26 mouse cellular contexts compared by ENCODE assay signal in the genomic region with DNA sequence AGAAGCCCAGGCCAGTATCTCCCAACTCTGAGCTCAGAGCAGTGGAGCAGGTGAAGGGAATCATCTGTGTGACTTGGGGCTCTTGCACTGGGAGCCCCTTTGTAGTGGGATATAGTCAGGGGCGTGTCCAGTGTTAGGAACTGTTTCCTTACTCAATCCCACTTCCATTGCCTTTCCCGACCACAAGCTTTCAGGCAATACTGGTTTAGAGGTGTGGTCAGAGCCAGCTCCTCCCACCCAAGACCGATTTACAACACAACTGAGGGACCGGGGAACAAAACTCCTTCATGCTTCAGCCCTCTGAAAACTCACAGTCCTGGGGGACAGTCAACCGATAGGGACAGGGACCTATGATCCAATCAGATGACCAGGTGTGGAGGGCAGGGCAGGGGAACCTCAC. TPM values are rescaled to one million over a fixed set of nuclear protein-coding genes. Genes with fewer than 3 reads are reported as not detected.
A peak's percentile ranks its signal among the peaks of the same experiment; 100 is the strongest.
DNase-seq lines count a peak whose midpoint lies in the region; ATAC-seq and TF ChIP-seq lines count a peak whose summit lies in the region.
"Had no signal": no experiment of that assay in that cellular context is flagged by ENCODE, and none has a peak within 500 bp of the region (broad histone marks: within the 10 kb centered on the region; RNA-seq: fewer than 3 reads in every experiment).

No protein-coding gene starts in this region.

- no peaks in the 10 kb centered on the region for H3K27me3 ChIP-seq in hindbrain, embryonic 13.5 days
- H3K27me3 ChIP-seq in hindbrain, embryonic 16.5 days (replicated peaks; ENCODE audit: control insufficient read depth, insufficient read depth, low read length): no peaks in the 10 kb centered on the region
- H3K27me3 ChIP-seq in E14TG2a.4 (ENCODE audit: insufficient read depth, low read length): no peaks in the 10 kb centered on the region
- no peaks in the 10 kb centered on the region for H3K27me3 ChIP-seq in heart, adult 2 months (ENCODE audit: control insufficient read depth, insufficient read depth, low read length)
- no peaks in the 10 kb centered on the region for H3K27me3 ChIP-seq in liver, postnatal 0 days (ENCODE audit: insufficient read depth, low read length)
- H3K27me3 ChIP-seq: CH12.LX; embryonic facial prominence, embryonic 13.5 days; embryonic facial prominence, embryonic 15.5 days; forebrain, embryonic 12.5 days had no signal

- no peak for TF ChIP-seq EP300 in heart, adult 2 months (IDR thresholded peaks at IDR 0.05; ENCODE audit: insufficient read depth, low read depth, low read length)
- no peak for TF ChIP-seq EP300 in liver, postnatal 0 days (IDR thresholded peaks at IDR 0.05; ENCODE audit: low read depth)

- peaks cover 19% of the 10 kb centered on the region for H3K4me1 ChIP-seq in hindbrain, embryonic 13.5 days (replicated peaks)
- H3K4me1 ChIP-seq in hindbrain, embryonic 16.5 days (ENCODE audit: control insufficient read depth, insufficient read depth, low read depth, low read length): no peaks in the 10 kb centered on the region
- H3K4me1 ChIP-seq in E14TG2a.4 (replicated peaks; ENCODE audit: low read depth, low read length) (peaks cover 65% of the 10 kb centered on the region), ES-E14 (ENCODE audit: control insufficient read depth in 2 of 2, insufficient read depth in 2 of 2, low read length in 2 of 2, poor library complexity in 1 of 2) (peaks cover 5 to 27% of the 10 kb centered on the region in 2 experiments; a peak in 3 of 4 replicates)
- no peaks in the 10 kb centered on the region for H3K4me1 ChIP-seq in heart, adult 2 months (ENCODE audit: control insufficient read depth, insufficient read depth, low read length)
- H3K4me1 ChIP-seq in liver, postnatal 0 days (ENCODE audit: insufficient read depth): no peaks in the 10 kb centered on the region
- H3K4me1 ChIP-seq: embryonic facial prominence, embryonic 13.5 days; embryonic facial prominence, embryonic 15.5 days had no signal

- no peak for DNase-seq in ES-E14 (ENCODE audit: low read depth, low spot score)
- DNase-seq in ZHBTc4 (ENCODE audit: low read depth, low spot score): peak; percentile 71
- no peak for DNase-seq in heart, adult 2 months
- no peak for DNase-seq in liver, postnatal 0 days
- DNase-seq: adrenal gland, adult 2 months; adrenal gland, postnatal 10 days; adrenal gland, postnatal 25 days; B cell, adult 2 months; cerebellum, adult 11 months; cerebellum, adult 18-20 months; cerebellum, adult 9-10 months; cerebellum, postnatal 10 days; cerebellum, postnatal 25 days; embryo, embryonic 11 days had no signal

- in situ Hi-C loops in ES-E14 (cut with MboI; ENCODE audit: low sequenced_read_pairs in 2 of 2, unreplicated experiment in 2 of 2): no loop called here

- WGBS in hindbrain, embryonic 13.5 days: 85% methylated on average over 5 of the region's 5 CpGs
- WGBS in hindbrain, embryonic 16.5 days: 82% methylated on average over 5 of the region's 5 CpGs
- 85% methylated on average over 5 of the region's 5 CpGs for WGBS in heart, adult 2 months
- 79% methylated on average over 5 of the region's 5 CpGs for WGBS in liver, postnatal 0 days (ENCODE audit: insufficient replicate concordance)

- no peak overlapping the region for H3K4me2 ChIP-seq in hindbrain, embryonic 13.5 days
- H3K4me2 ChIP-seq in hindbrain, embryonic 16.5 days (ENCODE audit: low read length): no peak overlapping the region
- no peak overlapping the region for H3K4me2 ChIP-seq in liver, postnatal 0 days (ENCODE audit: low read depth, low read length)
- H3K4me2 ChIP-seq: embryonic facial prominence, embryonic 13.5 days; embryonic facial prominence, embryonic 15.5 days; forebrain, embryonic 12.5 days had no signal

- H3K9me3 ChIP-seq in hindbrain, embryonic 13.5 days: no peaks in the 10 kb centered on the region
- H3K9me3 ChIP-seq in hindbrain, embryonic 16.5 days (ENCODE audit: control insufficient read depth, low read length): no peaks in the 10 kb centered on the region
- peaks cover 39% of the 10 kb centered on the region for H3K9me3 ChIP-seq in E14TG2a.4 (ENCODE audit: low read length)
- no peaks in the 10 kb centered on the region for H3K9me3 ChIP-seq in ES-E14 (ENCODE audit: control insufficient read depth, insufficient read depth, low read depth, low read length)
- H3K9me3 ChIP-seq in liver, postnatal 0 days (ENCODE audit: low read length): no peaks in the 10 kb centered on the region
- H3K9me3 ChIP-seq: embryonic facial prominence, embryonic 13.5 days; embryonic facial prominence, embryonic 15.5 days; forebrain, embryonic 12.5 days had no signal

- no peaks in the 10 kb centered on the region for H3K79me2 ChIP-seq in heart, adult 2 months (replicated peaks; ENCODE audit: control insufficient read depth, insufficient read depth, low read length)

- H3K9ac ChIP-seq in hindbrain, embryonic 13.5 days: no peak overlapping the region
- no peak overlapping the region for H3K9ac ChIP-seq in hindbrain, embryonic 16.5 days (ENCODE audit: low read depth, low read length)
- 0 out of 2 replicates have a peak overlapping the region, but pooled peaks have one; percentile 21 for H3K9ac ChIP-seq in ES-E14 (ENCODE audit: insufficient read depth, low read depth, low read length, poor library complexity, severe bottlenecking)
- H3K9ac ChIP-seq in heart, adult 2 months (ENCODE audit: low read depth, low read length): no peak overlapping the region
- H3K9ac ChIP-seq in liver, postnatal 0 days (replicated peaks): no peak overlapping the region
- H3K9ac ChIP-seq: embryonic facial prominence, embryonic 13.5 days; embryonic facial prominence, embryonic 15.5 days; forebrain, embryonic 12.5 days had no signal

- no peak for TF ChIP-seq POLR2A in heart, adult 2 months (IDR thresholded peaks at IDR 0.05; ENCODE audit: insufficient read depth, low read depth, low read length)

- no peak overlapping the region for H3K27ac ChIP-seq in hindbrain, embryonic 13.5 days
- H3K27ac ChIP-seq in hindbrain, embryonic 16.5 days (ENCODE audit: low read depth, low read length): no peak overlapping the region
- no peak overlapping the region for H3K27ac ChIP-seq in ES-E14 (ENCODE audit: insufficient read depth, low read depth, low read length, poor library complexity, severe bottlenecking)
- no peak overlapping the region for H3K27ac ChIP-seq in heart, adult 2 months
- H3K27ac ChIP-seq in liver, postnatal 0 days (ENCODE audit: low read depth): no peak overlapping the region
- H3K27ac ChIP-seq: embryonic facial prominence, embryonic 13.5 days; embryonic facial prominence, embryonic 15.5 days; forebrain, embryonic 10.5 days; forebrain, embryonic 12.5 days had no signal

- no peak for TF ChIP-seq CTCF in E14TG2a.4 (conservative IDR thresholded peaks at IDR 0.05; ENCODE audit: low read length)
- no peak for TF ChIP-seq CTCF in heart, adult 2 months (IDR thresholded peaks at IDR 0.05)
- TF ChIP-seq CTCF in liver, postnatal 0 days (IDR thresholded peaks at IDR 0.05; ENCODE audit: low read depth): no peak

- H3K4me3 ChIP-seq in hindbrain, embryonic 13.5 days: no peak overlapping the region
- H3K4me3 ChIP-seq in hindbrain, embryonic 16.5 days (ENCODE audit: low read length): no peak overlapping the region
- peak overlapping the region; percentile 56 for H3K4me3 ChIP-seq in E14TG2a.4 (replicated peaks; ENCODE audit: low read length)
- H3K4me3 ChIP-seq in ES-E14 (ENCODE audit: insufficient read depth in 1 of 2, low read depth in 1 of 2, low read length in 2 of 2, poor library complexity in 1 of 2, severe bottlenecking in 1 of 2): no peak overlapping the region
- H3K4me3 ChIP-seq in heart, adult 2 months: no peak overlapping the region
- no peak overlapping the region for H3K4me3 ChIP-seq in liver, postnatal 0 days (ENCODE audit: low read depth, low read length)
- H3K4me3 ChIP-seq: embryonic facial prominence, embryonic 13.5 days; embryonic facial prominence, embryonic 15.5 days; erythroblast, embryonic 14.5 days; forebrain, embryonic 10.5 days; forebrain, embryonic 12.5 days had no signal

- intact Hi-C loops in heart, adult 2 months (cut with DNase I): no loop called here

- 0 out of 2 replicates have a peak, but pooled peaks have one; percentile 4 for ATAC-seq in hindbrain, embryonic 13.5 days (ENCODE audit: low FRiP score)
- ATAC-seq in hindbrain, embryonic 16.5 days: no peak
- ATAC-seq in liver, postnatal 0 days: no peak
- ATAC-seq: CD4-positive, CD25-positive, alpha-beta regulatory T cell, adult 4 months; forebrain, embryonic 14.5 days; forebrain, embryonic 16.5 days had no signal

- H3K36me3 ChIP-seq in hindbrain, embryonic 13.5 days: peaks cover 42% of the 10 kb centered on the region
- H3K36me3 ChIP-seq in hindbrain, embryonic 16.5 days (ENCODE audit: control insufficient read depth, insufficient read depth, low read length): peaks cover 4% of the 10 kb centered on the region
- H3K36me3 ChIP-seq in E14TG2a.4 (ENCODE audit: insufficient read depth, low read length) (peaks cover 32% of the 10 kb centered on the region), ES-E14 (ENCODE audit: control insufficient read depth, insufficient read depth, low read length, poor library complexity, severe bottlenecking) (peaks cover 12% of the 10 kb centered on the region; the same call in 1 of the 2 replicates)
- no peaks in the 10 kb centered on the region for H3K36me3 ChIP-seq in heart, adult 2 months (ENCODE audit: control insufficient read depth, insufficient read depth, low read length)
- H3K36me3 ChIP-seq in liver, postnatal 0 days (replicated peaks; ENCODE audit: insufficient read depth, low read length): peaks cover 9% of the 10 kb centered on the region; the same call in 1 of the 2 replicates

TF ChIP-seq in ES-E14, 5 proteins besides CTCF, POLR2A, EP300 and RAD21 (continues in another document):
- TF ChIP-seq MAFK (IDR thresholded peaks at IDR 0.05; ENCODE audit: insufficient read depth, low read depth, low read length) (no peak), ZNF384 (IDR thresholded peaks at IDR 0.05; ENCODE audit: low read depth, low read length) (no peak), CHD2 (IDR thresholded peaks at IDR 0.05; ENCODE audit: low read depth, low read length) (no peak), ZC3H11A (IDR thresholded peaks at IDR 0.05; ENCODE audit: borderline replicate concordance, low read depth, low read length) (no peak)

RNA-seq across cellular contexts. Expression of gene Cdh23, which starts 24.2 kb away (rescaled TPM):
- 2.0 TPM in 2 replicates for polyA plus RNA-seq in hindbrain, embryonic 13.5 days (2015; fragmentation: Nextera tagmentation; extraction: Ambion mirVana)
- 6.1 and 6.2 TPM in 2 replicates for polyA plus RNA-seq in hindbrain, embryonic 16.5 days (2015; fragmentation: Nextera tagmentation; extraction: Ambion mirVana)
- total RNA-seq in ES-E14 (2012; rRNA removed): 2.3 and 2.7 TPM in 2 replicates
- 1 to 10 TPM; 4.7 to 7.7 TPM for total RNA-seq in heart, adult 2 months (2021)
- 5.3 and 7.0 TPM in 2 replicates for polyA plus RNA-seq in heart, adult 2 months (2012; rRNA removed)
- polyA plus RNA-seq in liver, postnatal 0 days (2015; fragmentation: Nextera tagmentation; extraction: Ambion mirVana): 0.28 and 0.40 TPM in 2 replicates

RNA-seq across cellular contexts. Expression of gene Slc29a3, which starts 32.1 kb away (rescaled TPM):
- 14.1 and 15.8 TPM in 2 replicates for polyA plus RNA-seq in hindbrain, embryonic 13.5 days (2015; fragmentation: Nextera tagmentation; extraction: Ambion mirVana)
- polyA plus RNA-seq in hindbrain, embryonic 16.5 days (2015; fragmentation: Nextera tagmentation; extraction: Ambion mirVana): 10.5 and 11.1 TPM in 2 replicates
- 11.9 and 21.4 TPM in 2 replicates for total RNA-seq in ES-E14 (2012; rRNA removed)
- 1 to 10 TPM; 4.1 to 5.6 TPM for total RNA-seq in heart, adult 2 months (2021)
- 3.9 and 4.9 TPM in 2 replicates for polyA plus RNA-seq in heart, adult 2 months (2012; rRNA removed)
- 3.4 and 3.9 TPM in 2 replicates for polyA plus RNA-seq in liver, postnatal 0 days (2015; fragmentation: Nextera tagmentation; extraction: Ambion mirVana)
